Mouse (Mus musculus) monocyte, adult 59 days (primary cell): Measurements from ENCODE around the gene Klhl21. TPM values are rescaled to one million over a fixed set of nuclear protein-coding genes. Genes with fewer than 3 reads are reported as not detected.

Experiments used
- total RNA-seq, 2 experiments: library from RNA; stranded (reverse); gene quantifications; one replicate each; pipeline ENCODE4 v1.2.4; 2023

Gene Klhl21
- 10 to 100 TPM; 23.1 to 25.3 TPM for total RNA-seq

DNA sequence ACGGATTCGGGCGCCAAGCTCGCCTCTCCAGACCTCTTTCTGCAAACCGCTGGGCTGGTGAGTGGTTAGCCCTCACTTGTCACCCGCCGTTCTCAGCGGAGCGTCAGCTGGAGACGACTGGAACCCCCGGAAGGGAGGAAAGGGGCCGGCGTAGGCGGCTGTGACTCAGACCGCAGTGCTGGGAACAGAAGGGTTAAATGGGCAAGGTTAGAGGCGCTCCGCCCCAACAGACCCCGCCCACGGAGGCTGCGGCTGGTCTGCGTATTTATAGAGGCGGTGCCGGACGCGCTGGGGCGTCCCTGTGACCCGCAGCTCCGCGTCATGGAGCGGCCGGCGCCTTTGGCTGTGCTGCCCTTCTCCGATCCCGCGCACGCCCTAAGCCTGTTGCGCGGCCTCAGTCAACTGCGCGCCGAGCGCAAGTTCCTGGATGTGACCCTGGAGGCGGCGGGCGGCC, at the start of gene Klhl21:
Gene Klhl21, plus strand, starts transcription at position 182 of the 454 bp plus-strand sequence.

DNA sequence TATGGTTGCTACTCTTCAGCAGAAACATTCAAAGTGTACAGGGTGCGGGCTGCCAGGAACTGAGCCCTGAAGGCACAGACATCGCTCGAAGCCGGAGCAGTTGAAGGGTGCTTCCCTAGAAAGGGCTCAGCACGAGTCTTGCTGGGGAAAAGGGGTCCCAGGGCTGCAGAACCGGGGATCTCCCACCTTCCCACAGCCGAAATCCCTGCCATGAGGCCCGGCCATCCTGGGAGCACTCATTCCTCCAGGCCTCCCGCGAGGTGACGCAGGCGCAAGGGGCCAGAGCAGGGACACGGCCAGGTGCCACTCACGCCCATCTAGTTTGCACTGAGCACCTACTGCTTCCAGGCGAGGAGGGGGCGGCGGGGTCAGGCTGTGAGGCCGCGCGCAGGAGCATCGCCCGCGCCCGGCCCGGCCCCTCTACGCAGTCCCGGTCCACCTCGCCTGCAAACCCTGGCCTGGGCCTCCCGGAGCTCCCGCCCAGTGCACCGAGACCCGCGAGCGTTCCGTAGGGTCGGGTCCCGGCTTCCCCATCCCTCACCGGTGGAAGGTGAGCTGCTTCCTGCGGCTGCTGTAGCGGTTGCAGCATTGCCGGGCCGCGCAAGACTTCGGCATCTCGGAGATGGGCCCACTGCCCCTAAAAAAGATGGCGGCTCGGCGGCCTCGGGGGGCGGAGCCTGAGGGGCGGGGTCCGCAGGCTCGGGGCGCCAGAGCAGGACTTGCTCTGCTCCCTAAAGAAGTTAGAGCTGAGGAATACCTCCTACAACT, 20.1 kb upstream of the Klhl21 start, which contains the start of gene Thap3:
Gene Thap3, minus strand, starts transcription at position 656 of the 768 bp plus-strand sequence.

DNA sequence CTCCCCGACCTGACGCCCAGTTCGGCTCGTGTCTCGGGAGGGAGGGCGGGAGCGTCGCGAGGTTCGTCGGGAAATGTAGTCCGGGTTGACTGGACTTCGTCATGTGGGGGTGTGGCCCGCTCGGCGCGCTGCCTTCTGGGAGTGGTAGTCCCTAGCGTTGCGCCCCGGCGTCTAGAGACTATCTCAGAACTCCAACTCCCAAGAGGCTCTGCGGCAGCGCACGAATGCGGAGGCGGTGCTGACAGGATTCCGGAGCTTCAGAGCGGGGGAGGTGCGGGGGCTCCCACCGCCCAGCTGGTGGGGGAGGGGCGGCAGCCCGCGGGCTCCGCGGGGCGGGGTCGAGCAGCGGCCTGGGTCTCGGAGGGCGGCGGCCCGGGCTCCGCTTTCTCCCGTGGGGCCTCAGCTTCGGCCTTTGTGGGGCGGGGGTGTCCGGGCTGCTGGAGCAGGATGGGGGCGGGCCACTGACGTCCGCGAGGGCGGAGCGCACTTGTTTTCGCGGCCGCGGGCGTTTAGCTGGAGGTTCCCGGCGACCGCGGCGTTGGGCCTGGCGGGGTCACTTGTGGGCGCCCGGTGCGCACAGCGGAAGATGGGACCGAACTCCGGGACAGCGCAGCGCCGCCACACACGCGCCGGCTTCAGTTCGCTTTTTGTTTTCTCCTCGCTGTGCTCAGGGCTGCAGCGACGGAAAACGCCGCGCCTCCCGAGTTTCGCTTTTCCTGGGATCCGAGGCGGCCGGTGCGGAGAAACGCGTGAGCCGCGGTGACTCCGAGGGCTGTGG, 12.2 kb upstream of the Klhl21 start, which contains the start of gene Phf13:
Gene Phf13, minus strand, starts transcription at position 86 of the 778 bp plus-strand sequence.

DNA sequence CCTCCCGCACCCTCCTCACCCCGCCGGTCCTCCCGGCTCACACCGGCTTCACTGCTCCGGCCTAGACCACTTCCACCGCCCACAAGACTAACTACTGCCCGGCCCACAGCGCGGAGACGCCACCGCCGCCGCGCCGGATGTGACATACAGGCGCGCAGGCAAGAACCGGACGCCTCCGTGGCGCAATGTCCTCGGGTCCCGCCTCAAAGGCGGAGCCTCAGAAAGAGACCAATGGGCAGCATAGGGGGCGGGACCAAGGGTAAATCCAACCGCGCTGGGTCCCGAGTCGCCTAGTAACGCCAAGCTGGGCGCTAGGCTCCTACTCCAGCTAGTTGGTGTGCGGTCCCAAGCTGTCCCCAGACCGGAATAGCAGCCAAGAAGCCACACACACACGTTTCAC, 18.9 kb downstream of the Klhl21 start, which contains the start of gene Zbtb48:
Gene Zbtb48, minus strand, starts transcription at position 148 of the 400 bp plus-strand sequence.

DNA sequence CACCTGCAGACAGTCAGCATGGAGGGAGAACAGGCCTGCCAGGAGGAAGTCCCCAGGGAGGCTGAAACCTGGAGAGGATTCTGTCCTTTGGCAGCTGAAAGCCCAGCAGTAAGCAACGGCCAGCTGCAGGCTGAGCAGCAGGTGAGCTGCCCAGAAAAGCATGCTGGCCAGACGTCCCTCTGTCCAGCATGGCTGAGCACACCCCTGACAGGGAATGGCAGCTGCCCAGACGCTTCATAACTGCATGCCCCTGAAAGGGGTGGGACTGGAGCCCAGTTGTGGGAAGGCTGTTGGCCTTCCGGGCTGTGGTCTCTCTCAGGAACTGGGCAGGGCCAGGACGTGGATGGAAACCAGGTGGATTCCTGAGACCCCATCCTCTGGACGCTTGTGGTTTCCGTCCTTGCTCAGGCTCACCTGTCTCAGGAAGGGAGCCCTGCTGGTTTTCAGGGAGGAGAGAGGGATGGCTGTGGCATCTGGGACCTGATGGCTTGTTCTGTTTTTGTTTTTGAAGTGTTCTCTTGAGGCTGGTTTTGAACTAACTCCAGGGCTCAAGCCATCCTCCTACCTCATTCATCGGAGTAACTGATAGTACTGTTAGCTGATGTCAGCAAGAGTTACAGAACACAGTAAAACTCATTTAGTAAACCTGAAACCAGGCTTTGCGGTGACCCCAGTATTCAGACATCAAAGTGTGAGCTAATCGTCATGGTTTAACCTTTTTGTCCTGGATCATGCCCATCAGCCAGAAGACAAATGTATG, 29.8 kb downstream of the Klhl21 start, which contains the start of gene Tas1r1:
Gene Tas1r1, minus strand, starts transcription at position 344 of the 760 bp plus-strand sequence.

DNA sequence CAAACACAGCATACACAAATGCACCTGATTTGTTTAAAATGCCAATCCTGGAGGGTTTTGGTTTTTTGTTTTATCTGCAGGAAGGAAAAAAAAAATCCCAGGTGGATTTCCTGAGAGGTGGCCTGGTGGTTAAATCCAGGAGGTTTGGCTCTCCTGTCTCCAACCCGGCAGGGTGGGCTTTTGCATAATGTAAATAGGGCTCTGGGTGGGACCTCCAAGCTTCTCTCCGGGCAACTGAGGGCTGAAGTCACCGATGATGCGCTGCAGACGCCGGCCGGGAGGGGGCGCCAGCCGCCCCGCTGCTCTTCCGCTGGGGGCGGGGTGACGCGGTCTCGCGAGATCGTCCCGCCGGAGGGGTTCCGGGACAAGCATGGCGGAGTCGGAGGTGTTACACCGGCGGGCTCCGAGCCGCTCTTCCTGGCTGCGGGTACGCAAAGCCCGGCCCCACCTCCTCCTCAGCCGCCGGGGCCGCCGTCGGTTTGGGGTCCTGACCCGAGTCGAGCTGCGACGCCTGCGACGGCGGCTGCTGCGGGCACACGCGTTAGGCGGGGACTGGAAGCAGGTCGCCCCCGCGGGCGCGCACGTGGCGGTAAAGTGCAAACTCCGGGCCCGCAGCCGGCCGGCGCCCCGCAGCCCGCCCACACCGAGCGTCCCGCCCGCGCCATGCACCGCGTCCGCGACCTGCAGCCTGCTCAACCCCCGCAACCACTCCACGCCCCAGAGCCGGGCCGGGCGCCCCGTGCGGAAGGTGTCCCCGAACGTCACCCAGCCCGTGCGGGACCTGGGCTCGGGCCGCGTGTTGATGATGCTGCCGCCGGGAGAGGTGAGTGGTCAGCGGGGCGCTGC, 30.6 kb downstream of the Klhl21 start, which contains the start of gene Nol9:
Gene Nol9, plus strand, starts transcription at position 337 of the 846 bp plus-strand sequence.

Other genes starting within 250 kb of the Klhl21 start
- 10 to 100 TPM; 30.5 to 31.8 TPM for gene Camta1, start 146.9 kb upstream of the Klhl21 start, total RNA-seq
- 10 to 100 TPM; 46.3 to 52.5 TPM for gene Dnajc11, start 75.1 kb upstream of the Klhl21 start, total RNA-seq
- 10 to 100 TPM; 24.7 to 34.0 TPM for gene Thap3, start 19.8 kb upstream of the Klhl21 start, total RNA-seq
- 1 to 10 TPM; 8.5 to 8.6 TPM for gene Phf13, start 12.5 kb upstream of the Klhl21 start, total RNA-seq
- gene Zbtb48, start 18.9 kb downstream of the Klhl21 start, total RNA-seq = 10 to 100 TPM; 10.6 to 11.2 TPM
- gene Tas1r1, start 29.8 kb downstream of the Klhl21 start, total RNA-seq = not detected
- gene Nol9, start 30.5 kb downstream of the Klhl21 start, total RNA-seq = 10 to 100 TPM; 21.2 to 23.1 TPM
- gene Plekhg5, start 63.7 kb downstream of the Klhl21 start, total RNA-seq = 1 to 10 TPM; 2.8 to 3.0 TPM
- gene Tnfrsf25, start 107.1 kb downstream of the Klhl21 start, total RNA-seq = under 1 TPM; 0.49 to 0.58 TPM
- 1 to 10 TPM; 2.3 to 4.6 TPM for gene Espn, start 143.6 kb downstream of the Klhl21 start, total RNA-seq
- gene Hes2, start 150.1 kb downstream of the Klhl21 start, total RNA-seq = not detected
- 10 to 100 TPM; 15.6 to 19.8 TPM for gene Acot7, start 169.3 kb downstream of the Klhl21 start, total RNA-seq